Mouse (Mus musculus): ENCODE results near the gene 1700025G04Rik. TPM values are rescaled to one million over a fixed set of nuclear protein-coding genes. Genes with fewer than 3 reads are reported as not detected.

1700025G04Rik gene
- polyA plus RNA-seq, 1 experiment from 2014 or later, result 8.5 TPM

DNA sequence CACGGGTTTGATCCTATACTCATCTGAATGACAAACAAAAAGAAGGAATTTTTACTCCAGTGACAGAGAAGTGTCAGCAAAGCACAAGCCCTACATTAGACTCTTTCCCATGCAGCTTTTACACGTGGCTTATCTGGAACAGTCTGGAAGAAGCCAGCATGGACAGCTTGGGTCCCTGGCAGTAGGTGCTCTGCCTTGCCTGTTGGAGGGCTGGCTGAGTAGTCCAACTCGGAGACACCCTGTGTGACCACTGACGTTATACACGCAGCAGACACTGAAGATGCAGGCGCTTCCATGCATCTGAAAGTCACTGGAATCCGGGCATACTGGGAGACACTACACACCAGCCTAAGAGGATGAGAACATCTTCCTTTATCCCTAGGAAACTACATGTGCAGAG, 109.4 kb downstream of the 1700025G04Rik start:
- H3K79me2 ChIP-seq (ENCODE audit: inconsistent target), result no peaks in the 10 kb centered on the region
- 64% methylated on average over 7 of the region's 7 CpGs for WGBS (ENCODE audit: missing documents)
- no peak overlapping the region for H3K4me3 ChIP-seq (ENCODE audit: inconsistent target)
- H3K27ac ChIP-seq, result no peak overlapping the region
- no peaks in the 10 kb centered on the region for H3K36me3 ChIP-seq (ENCODE audit: inconsistent target)

DNA sequence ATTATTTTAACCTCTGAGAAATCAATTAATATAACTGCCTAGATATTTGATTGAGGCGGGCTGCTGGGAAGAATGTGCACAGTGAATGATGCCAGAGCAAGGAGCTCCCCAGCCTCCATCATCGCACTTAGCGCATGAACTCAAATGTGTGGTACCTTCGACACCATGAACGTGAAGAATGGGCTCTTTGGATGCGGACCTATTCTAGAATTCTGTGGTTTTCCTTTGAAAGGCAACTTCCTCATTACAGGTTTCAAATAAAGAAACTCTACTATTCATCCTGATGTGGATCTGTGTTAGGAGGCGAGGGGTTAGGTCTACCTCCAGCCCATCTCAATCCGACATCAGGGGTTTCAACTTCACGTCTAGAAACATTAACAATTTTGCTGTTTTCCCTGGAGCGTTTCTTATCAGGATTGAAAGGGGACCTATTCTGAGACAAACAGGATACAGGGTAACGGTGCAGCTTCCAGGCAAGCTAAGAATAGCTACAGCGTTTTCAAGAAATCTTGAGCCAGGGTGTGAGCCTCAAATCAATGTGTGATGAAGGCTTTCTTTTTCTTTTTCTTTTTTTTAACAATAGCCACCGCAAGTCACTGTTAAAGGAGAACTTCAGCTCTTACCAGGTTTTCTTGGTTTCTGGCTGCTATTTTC, 110.0 kb downstream of the 1700025G04Rik start:
- no peak overlapping the region for H3K27ac ChIP-seq
- no peak overlapping the region for H3K4me3 ChIP-seq (ENCODE audit: inconsistent target)
- H3K79me2 ChIP-seq (ENCODE audit: inconsistent target), result no peaks in the 10 kb centered on the region
- H3K36me3 ChIP-seq (ENCODE audit: inconsistent target), result no peaks in the 10 kb centered on the region
- 22% methylated on average over 13 of the region's 13 CpGs for WGBS (ENCODE audit: missing documents)

DNA sequence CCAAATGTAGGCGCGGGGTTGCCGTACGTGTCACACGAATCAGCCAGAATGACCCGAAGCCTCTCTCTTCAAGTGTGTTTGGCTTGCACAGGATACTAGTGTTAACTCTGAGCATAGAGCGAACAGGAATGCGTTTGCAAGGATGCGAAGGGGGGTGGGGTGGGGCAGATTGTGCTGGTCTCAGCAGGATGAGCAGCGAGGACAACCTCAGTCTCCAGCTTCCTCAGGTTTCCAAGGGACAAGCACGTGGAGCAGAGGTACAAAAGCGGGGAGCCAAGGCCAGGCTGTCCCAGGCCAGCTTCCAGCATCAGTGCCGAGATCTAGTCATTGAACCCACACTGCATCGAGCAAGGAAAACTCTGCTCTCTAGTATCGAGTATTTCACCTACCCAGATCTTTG, 111.2 kb downstream of the 1700025G04Rik start:
- WGBS (ENCODE audit: missing documents), result 95% methylated on average over 15 of the region's 15 CpGs
- Histone ChIP-seq H3K27ac (no peak overlapping the region), H3K79me2 (ENCODE audit: inconsistent target) (no peaks in the 10 kb centered on the region), H3K36me3 (ENCODE audit: inconsistent target) (no peaks in the 10 kb centered on the region), H3K4me3 (ENCODE audit: inconsistent target) (no peak overlapping the region)

DNA sequence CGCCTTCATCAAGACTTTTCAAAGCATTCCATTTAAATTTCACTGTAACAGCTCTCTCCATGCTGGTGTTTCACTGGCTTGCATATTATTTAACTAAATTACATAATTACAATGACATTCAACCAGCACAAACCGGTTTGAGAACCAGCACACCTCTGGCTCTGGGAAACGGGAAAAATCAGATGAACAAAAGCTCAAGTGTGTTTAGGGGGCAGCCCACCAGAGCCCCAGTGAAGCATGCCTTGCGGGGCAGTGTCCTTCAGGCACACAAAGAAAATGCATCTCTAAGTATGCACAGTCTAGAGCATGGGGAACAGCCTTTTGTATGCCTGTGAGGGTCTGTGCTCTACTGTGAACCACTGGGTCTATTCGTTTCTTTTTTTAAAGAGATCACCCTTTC, 112.3 kb downstream of the 1700025G04Rik start:
- Histone ChIP-seq H3K36me3 (ENCODE audit: inconsistent target) (no peaks in the 10 kb centered on the region), H3K4me3 (ENCODE audit: inconsistent target) (no peak overlapping the region), H3K79me2 (ENCODE audit: inconsistent target) (no peaks in the 10 kb centered on the region), H3K27ac (no peak overlapping the region)
- whole genome bisulfite sequencing (ENCODE audit: missing documents), result 98% methylated on average over 5 of the region's 5 CpGs

DNA sequence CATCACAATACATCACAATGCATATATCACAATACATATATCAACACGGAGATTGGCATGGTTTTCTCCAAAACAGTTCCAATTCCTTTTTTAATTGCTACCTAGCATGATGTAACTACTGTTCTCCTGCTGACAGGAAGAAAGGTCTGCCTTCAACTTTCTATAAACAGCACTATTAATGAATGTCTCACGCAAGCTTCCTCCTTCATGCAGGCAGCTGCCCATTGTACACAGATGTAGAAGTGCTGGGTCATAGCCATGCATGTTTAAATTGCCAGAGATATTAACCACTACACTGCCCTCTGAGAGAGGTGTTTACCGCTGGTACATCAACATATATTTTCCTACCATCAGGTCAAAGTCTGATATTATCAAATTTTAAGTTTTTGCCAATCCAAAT, 113.1 kb downstream of the 1700025G04Rik start:
- Histone ChIP-seq H3K79me2 (ENCODE audit: inconsistent target) (no peaks in the 10 kb centered on the region), H3K4me3 (ENCODE audit: inconsistent target) (no peak overlapping the region), H3K27ac (no peak overlapping the region), H3K36me3 (ENCODE audit: inconsistent target) (no peaks in the 10 kb centered on the region)
- 8% methylated on average over 3 of the region's 3 CpGs for WGBS (ENCODE audit: missing documents)

DNA sequence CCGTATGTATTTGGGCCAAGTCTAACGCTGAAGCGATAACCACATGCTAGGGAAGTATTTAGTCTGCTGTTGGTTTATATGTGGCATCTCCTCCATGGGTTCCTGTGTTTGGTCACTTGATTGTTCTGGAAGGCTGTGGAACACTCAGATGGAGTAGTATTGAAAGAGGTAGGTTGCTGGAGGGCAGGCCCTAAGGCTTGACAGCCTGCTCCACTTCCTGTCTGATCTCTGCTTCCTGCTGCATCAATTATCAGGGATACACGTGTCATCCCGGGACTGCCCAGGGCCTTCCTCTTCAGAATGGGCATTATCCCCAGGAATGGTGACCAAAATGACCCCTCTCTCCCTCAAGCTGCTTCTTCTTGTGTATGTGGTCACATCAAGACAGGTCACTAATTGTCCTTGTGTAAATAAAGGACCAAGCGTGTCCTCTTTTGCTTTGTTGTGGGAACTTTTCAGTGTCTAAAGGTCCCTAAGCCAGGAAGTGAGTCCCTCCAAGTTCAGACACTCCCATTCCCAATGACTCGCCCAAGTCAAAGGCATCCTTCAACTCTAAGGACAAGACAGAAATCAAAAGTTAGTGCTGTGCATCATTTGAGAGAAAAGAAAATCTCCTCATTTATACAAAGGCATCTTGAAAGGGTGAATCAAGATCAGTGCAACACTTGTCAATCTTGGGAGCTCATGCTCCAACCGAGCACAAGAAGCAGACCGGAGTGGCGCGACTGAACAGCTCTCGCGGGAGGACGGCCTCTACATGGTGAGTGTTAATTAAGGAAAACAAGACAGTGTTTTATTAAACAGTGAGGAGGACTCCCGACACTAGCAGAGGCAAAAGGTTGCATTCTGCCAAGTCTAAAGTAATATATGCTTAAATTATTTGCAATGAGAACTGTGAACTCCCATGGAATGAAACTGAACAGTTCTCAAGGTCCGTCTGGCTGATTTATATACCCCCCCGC, 114.2 kb downstream of the 1700025G04Rik start:
- WGBS (ENCODE audit: missing documents), result 93% methylated on average over 17 of the region's 17 CpGs
- Histone ChIP-seq H3K4me3 (ENCODE audit: inconsistent target) (no peak overlapping the region), H3K36me3 (ENCODE audit: inconsistent target) (no peaks in the 10 kb centered on the region), H3K79me2 (ENCODE audit: inconsistent target) (no peaks in the 10 kb centered on the region), H3K27ac (no peak overlapping the region)

DNA sequence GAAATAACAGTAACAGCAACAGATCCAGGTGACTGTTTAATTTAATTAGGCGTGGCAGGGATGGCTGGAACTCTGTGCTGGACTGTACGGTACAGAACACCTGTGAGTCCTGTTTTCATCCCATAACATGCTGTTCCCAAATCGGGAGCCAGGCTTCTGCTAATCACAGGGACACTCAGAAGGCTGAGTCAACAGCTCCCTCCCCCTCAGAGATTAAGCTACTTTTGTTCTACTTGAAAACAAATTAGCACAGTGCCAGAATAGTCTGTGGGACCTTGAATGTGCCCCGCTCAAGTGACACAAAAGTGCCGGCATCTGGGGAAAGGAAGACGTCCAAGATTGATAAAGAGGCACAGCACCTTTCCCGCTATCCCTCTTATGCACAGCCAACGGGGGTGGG, 115.0 kb downstream of the 1700025G04Rik start:
- WGBS (ENCODE audit: missing documents), result 92% methylated on average over 7 of the region's 8 CpGs
- no peaks in the 10 kb centered on the region for H3K36me3 ChIP-seq (ENCODE audit: inconsistent target)
- H3K27ac ChIP-seq, result no peak overlapping the region
- H3K79me2 ChIP-seq (ENCODE audit: inconsistent target), result no peaks in the 10 kb centered on the region
- no peak overlapping the region for H3K4me3 ChIP-seq (ENCODE audit: inconsistent target)

DNA sequence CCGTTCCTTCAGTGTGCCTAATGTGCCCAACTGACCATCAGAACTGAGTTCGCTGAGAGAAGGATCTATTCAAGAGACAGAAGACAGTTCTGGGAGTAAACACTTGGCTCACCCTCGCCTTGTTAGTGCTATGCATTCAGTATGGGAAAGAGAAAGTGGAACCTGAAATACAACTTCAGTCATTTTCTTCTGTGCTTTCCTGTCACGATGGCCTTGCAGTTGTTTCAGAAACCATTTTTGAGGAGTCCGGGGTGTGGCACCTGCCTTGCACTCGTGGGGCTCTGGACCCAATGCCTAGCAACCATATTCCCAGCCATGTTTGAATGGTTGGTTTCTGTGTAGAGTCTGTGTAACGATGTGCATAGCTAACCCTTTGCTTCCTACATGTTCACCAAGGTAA, 115.5 kb downstream of the 1700025G04Rik start:
- 73% methylated on average over 7 of the region's 7 CpGs for WGBS (ENCODE audit: missing documents)
- H3K79me2 ChIP-seq (ENCODE audit: inconsistent target), result no peaks in the 10 kb centered on the region
- no peak overlapping the region for H3K27ac ChIP-seq
- H3K4me3 ChIP-seq (ENCODE audit: inconsistent target), result no peak overlapping the region
- H3K36me3 ChIP-seq (ENCODE audit: inconsistent target), result no peaks in the 10 kb centered on the region

DNA sequence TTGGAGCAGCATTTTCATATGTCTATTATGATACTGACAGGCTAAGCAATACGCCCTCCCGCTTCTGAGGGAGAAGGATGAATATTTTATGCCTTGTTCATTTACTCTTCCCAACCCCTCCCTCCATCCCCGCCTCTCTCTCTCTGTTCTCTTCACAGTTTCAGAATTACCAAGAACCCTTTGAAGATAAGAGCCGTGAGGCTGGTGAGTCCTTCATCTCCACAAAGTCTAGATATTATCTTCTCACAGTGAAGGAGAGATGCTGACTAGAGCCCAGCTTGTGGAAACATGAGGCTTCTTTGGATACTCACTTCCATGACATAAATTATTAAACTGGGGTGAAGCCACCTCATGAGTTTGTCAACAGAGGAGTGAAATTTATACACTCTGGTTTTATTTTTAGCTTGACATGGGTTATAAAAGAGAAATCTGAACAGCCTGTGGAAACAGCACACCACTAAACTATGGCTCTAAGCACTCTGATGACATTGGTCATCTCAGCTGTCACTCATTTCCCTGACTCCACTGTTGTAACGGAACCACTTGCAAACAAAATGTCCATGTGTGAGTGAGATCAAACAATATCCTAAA, 116.7 kb downstream of the 1700025G04Rik start:
- no peak overlapping the region for H3K27ac ChIP-seq
- 100% methylated on average over 5 of the region's 5 CpGs for WGBS (ENCODE audit: missing documents)
- no peaks in the 10 kb centered on the region for H3K79me2 ChIP-seq (ENCODE audit: inconsistent target)
- H3K36me3 ChIP-seq (ENCODE audit: inconsistent target), result no peaks in the 10 kb centered on the region
- H3K4me3 ChIP-seq (ENCODE audit: inconsistent target), result no peak overlapping the region

DNA sequence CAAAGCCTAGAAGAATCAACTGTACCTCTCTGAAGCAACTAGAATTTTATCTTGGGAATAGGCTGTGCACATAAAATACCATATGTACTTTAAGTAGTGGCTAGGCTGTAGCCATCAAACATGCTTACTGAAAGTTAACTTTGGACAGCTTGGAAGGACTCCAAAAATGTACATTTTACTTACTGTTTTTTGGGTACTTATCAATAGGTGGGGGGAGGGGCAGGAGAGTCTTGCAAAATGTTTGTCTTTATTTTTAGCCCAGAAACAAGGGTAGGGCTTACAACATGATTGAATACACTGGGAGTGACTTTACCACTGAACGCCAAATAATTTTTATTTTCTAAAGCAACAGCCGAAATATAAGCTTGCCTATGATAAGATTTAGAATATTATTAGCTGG, 118.3 kb downstream of the 1700025G04Rik start:
- Histone ChIP-seq H3K27ac (no peak overlapping the region), H3K4me3 (ENCODE audit: inconsistent target) (no peak overlapping the region), H3K36me3 (ENCODE audit: inconsistent target) (no peaks in the 10 kb centered on the region), H3K79me2 (ENCODE audit: inconsistent target) (no peaks in the 10 kb centered on the region)
- 86% methylated on average over 2 of the region's 2 CpGs for WGBS (ENCODE audit: missing documents)

DNA sequence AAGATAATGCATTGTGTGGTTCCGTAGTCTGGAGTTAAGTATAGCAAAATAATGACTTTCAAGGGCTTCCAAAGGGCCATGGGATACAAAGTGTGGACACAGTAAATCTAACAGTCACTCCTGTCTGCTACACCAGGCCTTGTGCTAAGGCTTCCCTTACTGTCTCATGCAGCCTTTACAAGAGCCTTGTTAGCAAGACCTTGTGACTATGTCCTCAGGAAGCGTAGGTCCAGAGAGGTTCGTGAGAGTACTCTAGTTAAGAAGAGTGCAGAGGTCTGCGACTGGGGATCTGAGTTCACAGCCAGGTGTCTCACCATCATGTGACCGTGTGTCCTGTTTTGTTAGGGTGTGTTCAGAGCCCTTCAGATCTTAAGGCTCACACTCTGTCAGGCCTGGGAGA, 121.8 kb downstream of the 1700025G04Rik start:
- no peaks in the 10 kb centered on the region for H3K36me3 ChIP-seq (ENCODE audit: inconsistent target)
- H3K27ac ChIP-seq, result no peak overlapping the region
- H3K4me3 ChIP-seq (ENCODE audit: inconsistent target), result no peak overlapping the region
- 92% methylated on average over 5 of the region's 5 CpGs for WGBS (ENCODE audit: missing documents)
- no peaks in the 10 kb centered on the region for H3K79me2 ChIP-seq (ENCODE audit: inconsistent target)

DNA sequence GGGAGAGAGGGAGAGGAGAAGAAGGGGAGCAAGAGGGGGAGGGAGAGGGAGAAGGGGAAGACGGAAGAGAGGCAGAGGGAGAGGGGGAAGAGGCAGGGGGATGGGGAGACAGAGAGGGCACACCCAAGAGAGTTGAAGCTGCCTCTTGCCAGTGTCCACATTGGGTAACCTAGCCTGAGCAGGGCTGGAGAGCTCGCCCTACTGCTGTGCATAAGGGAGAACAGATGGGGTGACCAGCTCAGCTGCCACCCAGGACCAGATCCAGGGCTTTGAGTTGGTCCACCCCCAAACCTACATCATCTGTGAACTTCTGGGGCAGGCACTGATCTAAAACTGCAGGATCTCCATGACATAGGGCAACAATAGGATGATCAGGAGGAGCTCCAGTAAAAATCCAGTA, 125.1 kb downstream of the 1700025G04Rik start:
- WGBS (ENCODE audit: missing documents), result 83% methylated on average over 2 of the region's 2 CpGs
- no peak overlapping the region for H3K27ac ChIP-seq
- no peak overlapping the region for H3K4me3 ChIP-seq (ENCODE audit: inconsistent target)
- H3K36me3 ChIP-seq (ENCODE audit: inconsistent target), result no peaks in the 10 kb centered on the region
- H3K79me2 ChIP-seq (ENCODE audit: inconsistent target), result no peaks in the 10 kb centered on the region

DNA sequence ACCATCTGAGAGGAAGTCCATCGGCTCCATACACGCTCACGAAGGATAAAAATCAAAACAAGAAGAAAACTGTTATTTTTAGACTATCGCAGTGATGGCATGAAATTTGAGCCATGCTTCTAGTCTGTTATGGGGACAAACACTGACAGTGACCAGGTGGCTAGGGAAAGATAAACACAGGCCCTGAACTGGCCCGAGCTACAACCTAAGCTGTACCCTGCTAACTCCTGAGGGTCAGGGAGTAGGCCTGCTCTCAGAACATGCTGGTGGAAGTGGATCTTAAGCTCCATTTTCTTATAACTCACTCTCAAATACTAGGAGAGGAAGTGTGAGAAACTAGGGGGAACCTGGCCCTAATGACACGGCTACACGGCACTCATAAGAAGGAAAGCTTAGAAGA, 126.7 kb downstream of the 1700025G04Rik start:
- no peak overlapping the region for H3K4me3 ChIP-seq (ENCODE audit: inconsistent target)
- no peaks in the 10 kb centered on the region for H3K36me3 ChIP-seq (ENCODE audit: inconsistent target)
- no peak overlapping the region for H3K27ac ChIP-seq
- no peaks in the 10 kb centered on the region for H3K79me2 ChIP-seq (ENCODE audit: inconsistent target)
- 56% methylated on average over 7 of the region's 7 CpGs for WGBS (ENCODE audit: missing documents)

DNA sequence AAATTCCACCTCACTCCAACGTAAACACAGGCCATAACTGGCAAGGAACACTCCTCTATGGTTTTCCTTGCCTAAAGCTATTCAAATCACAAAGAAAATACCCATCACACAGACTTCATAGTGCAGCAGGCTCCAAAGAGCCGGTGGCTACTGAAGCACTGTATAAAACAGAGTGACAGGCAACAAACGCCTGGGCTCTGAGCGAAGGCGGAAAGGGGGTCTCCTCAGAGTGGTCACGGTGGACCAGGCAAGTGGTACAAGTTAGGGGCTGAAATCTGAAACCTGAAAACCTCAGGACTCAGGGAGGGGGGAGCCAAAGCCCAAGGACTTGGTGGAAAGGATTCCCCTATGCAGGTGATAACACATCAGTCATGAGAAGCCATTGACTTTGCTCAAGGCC, 127.8 kb downstream of the 1700025G04Rik start:
- no peak overlapping the region for H3K4me3 ChIP-seq (ENCODE audit: inconsistent target)
- 96% methylated on average over 6 of the region's 6 CpGs for WGBS (ENCODE audit: missing documents)
- H3K36me3 ChIP-seq (ENCODE audit: inconsistent target), result no peaks in the 10 kb centered on the region
- H3K27ac ChIP-seq, result no peak overlapping the region
- peaks cover 3% of the 10 kb centered on the region; the same call in 1 of the 2 replicates for H3K79me2 ChIP-seq (ENCODE audit: inconsistent target)

DNA sequence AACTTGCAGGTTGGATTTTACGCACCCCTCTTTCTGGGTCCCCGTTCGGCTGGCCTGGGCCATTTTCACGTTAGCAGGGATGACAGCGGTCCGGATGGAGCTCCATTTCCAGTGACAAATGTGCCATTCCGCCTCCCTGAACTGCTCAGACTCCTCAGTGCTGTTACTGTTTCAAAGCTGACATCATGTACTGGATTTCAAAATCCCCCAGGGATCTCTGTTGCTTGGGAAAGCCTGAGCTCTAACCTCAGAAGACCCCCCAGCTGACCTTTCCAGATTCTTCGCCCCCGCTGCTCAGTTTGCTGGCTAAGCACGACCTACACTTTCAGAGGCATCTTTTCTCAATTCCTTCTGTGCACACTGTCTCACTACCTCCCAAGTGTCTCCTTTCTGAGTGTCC, 128.7 kb downstream of the 1700025G04Rik start:
- H3K4me3 ChIP-seq (ENCODE audit: inconsistent target), result no peak overlapping the region
- 94% methylated on average over 10 of the region's 10 CpGs for WGBS (ENCODE audit: missing documents)
- no peak overlapping the region for H3K27ac ChIP-seq
- H3K79me2 ChIP-seq (ENCODE audit: inconsistent target), result peaks cover 5% of the 10 kb centered on the region; the same call in 1 of the 2 replicates
- no peaks in the 10 kb centered on the region for H3K36me3 ChIP-seq (ENCODE audit: inconsistent target)

Measured in macrophage (primary cell).